Mouse (Mus musculus) ovary, postnatal 14 days (tissue): ENCODE data around the gene Tarsl2.

Source experiments
- DNase-seq: peaks from one replicate; pipeline ENCODE4 v3.0.0; 2022; ENCODE audit warnings: low spot score

Tarsl2 gene

DNA sequence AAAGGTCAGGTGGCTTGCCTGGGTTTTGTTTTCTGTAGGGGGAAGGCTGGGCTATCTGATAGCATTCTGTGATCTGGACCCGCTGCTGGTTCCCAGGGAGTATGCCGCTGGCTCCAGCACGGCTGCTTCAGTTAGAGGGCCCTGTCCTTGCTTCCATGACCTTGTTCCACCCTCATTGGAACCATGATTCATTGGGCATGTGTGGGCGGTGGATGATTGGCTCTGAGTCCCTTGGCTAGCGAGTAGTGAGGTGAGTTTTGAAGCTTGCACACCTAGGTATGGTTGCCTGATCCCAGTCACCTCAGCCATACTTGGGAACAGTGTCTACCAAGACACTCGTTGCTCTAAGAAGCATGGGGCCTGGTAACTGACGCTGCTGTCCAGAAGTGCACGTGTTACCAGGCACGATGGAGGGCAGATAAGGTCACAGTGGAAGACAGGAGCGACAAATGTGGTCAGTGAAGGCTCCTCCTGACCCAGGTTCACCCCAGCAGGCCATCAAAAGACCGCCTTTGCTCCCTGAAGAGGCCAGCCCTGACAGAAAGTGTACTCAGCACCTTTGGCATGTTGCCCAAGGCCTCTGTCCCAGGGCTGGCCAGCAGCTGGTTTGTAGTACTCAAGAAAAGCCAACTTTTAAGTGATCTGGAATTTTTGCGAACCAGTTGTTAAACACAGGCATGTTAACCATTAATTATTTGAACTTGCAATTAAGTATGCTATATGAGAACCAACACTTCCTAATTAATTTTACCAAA, 92.8 kb downstream of the Tarsl2 start:
- peak; percentile 38 for DNase-seq
